Mouse (Mus musculus) myocyte (in vitro differentiated cells): ENCODE results near the gene Dnmbp. TPM values are rescaled to one million over a fixed set of nuclear protein-coding genes. Genes with fewer than 3 reads are reported as not detected.

Source experiments
- H3K27me3 ChIP-seq: one replicate; pipeline ENCODE4 v1.6.1; 2011; ENCODE audit not compliant: control insufficient read depth, insufficient read depth, insufficient read length
- H3K36me3 ChIP-seq: one replicate; pipeline ENCODE4 v1.6.1; 2011; ENCODE audit not compliant: control insufficient read depth, insufficient read depth
- H3K4me2 ChIP-seq: one replicate; pipeline ENCODE4 v1.6.1; 2011; ENCODE audit warnings: low read depth, control low read depth
- H3K4me3 ChIP-seq: one replicate; pipeline ENCODE4 v1.5.1; 2011; ENCODE audit warnings: mild to moderate bottlenecking, control low read depth, moderate library complexity
- H3K79me2 ChIP-seq: one replicate; pipeline ENCODE4 v1.6.1; 2011; ENCODE audit not compliant: control insufficient read depth, insufficient read depth
- H3ac ChIP-seq: one replicate; pipeline ENCODE4 v1.6.1; 2011; ENCODE audit not compliant: control insufficient read depth, insufficient read length
- CEBPB ChIP-seq: IDR thresholded peaks from 2 replicates; pipeline ENCODE4 v1.6.1; 2011; ENCODE audit warnings: mild to moderate bottlenecking, moderate library complexity; ENCODE audit not compliant: poor library complexity, insufficient read depth, severe bottlenecking
- E2F4 ChIP-seq: IDR thresholded peaks from one replicate; pipeline ENCODE4 v1.6.1; 2011; ENCODE audit warnings: mild to moderate bottlenecking, control low read depth, moderate library complexity; ENCODE audit not compliant: insufficient read depth
- MAX ChIP-seq: IDR thresholded peaks from one replicate; pipeline ENCODE4 v1.6.1; 2011; ENCODE audit warnings: low read depth, mild to moderate bottlenecking, control low read depth
- MYOD1 ChIP-seq, 3 experiments: IDR thresholded peaks; one replicate each; pipeline ENCODE4 v1.6.1; 2011; ENCODE audit warnings: control low read depth in 2 of 3, low read depth in 2 of 3, mild to moderate bottlenecking in 2 of 3, moderate library complexity in 1 of 3; ENCODE audit not compliant: insufficient read length in 2 of 3, control insufficient read depth in 1 of 3
- MYOG ChIP-seq, 3 experiments: IDR thresholded peaks; one replicate each; pipeline ENCODE4 v1.6.1; 2011; ENCODE audit warnings: control low read depth in 2 of 3, low read depth in 2 of 3, mild to moderate bottlenecking in 2 of 3; ENCODE audit not compliant: insufficient read length in 2 of 3, control insufficient read depth in 1 of 3, insufficient read depth in 1 of 3
- POLR2A ChIP-seq: IDR thresholded peaks from one replicate; pipeline ENCODE4 v1.6.1; 2011; ENCODE audit warnings: low read depth, mild to moderate bottlenecking, control low read depth, moderate library complexity; ENCODE audit not compliant: insufficient read length
- POLR2AphosphoS2 ChIP-seq: IDR thresholded peaks from one replicate; pipeline ENCODE4 v1.6.1; 2011; ENCODE audit warnings: low read depth, control low read depth; ENCODE audit not compliant: insufficient read length
- REST ChIP-seq: IDR thresholded peaks from one replicate; pipeline ENCODE4 v1.6.1; 2011; ENCODE audit warnings: mild to moderate bottlenecking, control low read depth, moderate library complexity; ENCODE audit not compliant: insufficient read depth, insufficient read length
- SRF ChIP-seq: IDR thresholded peaks from one replicate; pipeline ENCODE4 v1.6.1; 2011; ENCODE audit warnings: low read depth; ENCODE audit not compliant: control insufficient read depth, insufficient read length
- TCF12 ChIP-seq: IDR thresholded peaks from one replicate; pipeline ENCODE4 v1.6.1; 2011; ENCODE audit warnings: mild to moderate bottlenecking, control low read depth; ENCODE audit not compliant: poor library complexity, insufficient read depth, severe bottlenecking
- TCF3 ChIP-seq: IDR thresholded peaks from one replicate; pipeline ENCODE4 v1.6.1; 2011; ENCODE audit warnings: low read depth, control low read depth; ENCODE audit not compliant: insufficient read length
- USF1 ChIP-seq: IDR thresholded peaks from one replicate; pipeline ENCODE4 v1.6.1; 2011; ENCODE audit warnings: low read depth, mild to moderate bottlenecking, control low read depth, moderate library complexity
- polyA plus RNA-seq: library from polyadenylated mRNA; unstranded; fragments of >200 nt; fragmentation: generic; extraction: Trizol; gene quantifications from one replicate; pipeline ENCODE4 v1.2.1, GENCODE M21; 2012; ENCODE audit warnings: missing spikeins

Gene Dnmbp
- polyA plus RNA-seq, 1 experiment: 7.8 TPM

- Histone ChIP-seq H3K79me2 (peaks cover 5% of the 10 kb centered on the region), H3K4me3 (no peak overlapping the region), H3K27me3 (no peaks in the 10 kb centered on the region), H3ac (no peak overlapping the region), H3K4me2 (no peak overlapping the region), H3K36me3 (no peaks in the 10 kb centered on the region)
- TF ChIP-seq TCF12 (no peak), TCF3 (no peak), MAX (no peak), POLR2A (no peak), REST (no peak), POLR2AphosphoS2 (no peak), CEBPB (no peak), MYOG (IDR thresholded peaks at IDR 0.05; ENCODE audit: control insufficient read depth in 1 of 3, insufficient read depth in 1 of 3, insufficient read length in 2 of 3, low read depth in 2 of 3) (no peak), E2F4 (no peak), SRF (no peak), MYOD1 (IDR thresholded peaks at IDR 0.05; ENCODE audit: control insufficient read depth in 1 of 3, insufficient read length in 2 of 3, low read depth in 2 of 3) (no peak), USF1 (no peak)
Observed at GRCm38 (mm10) chr19:43919841-43920240, 20.1 kb downstream of the Dnmbp start.

DNA sequence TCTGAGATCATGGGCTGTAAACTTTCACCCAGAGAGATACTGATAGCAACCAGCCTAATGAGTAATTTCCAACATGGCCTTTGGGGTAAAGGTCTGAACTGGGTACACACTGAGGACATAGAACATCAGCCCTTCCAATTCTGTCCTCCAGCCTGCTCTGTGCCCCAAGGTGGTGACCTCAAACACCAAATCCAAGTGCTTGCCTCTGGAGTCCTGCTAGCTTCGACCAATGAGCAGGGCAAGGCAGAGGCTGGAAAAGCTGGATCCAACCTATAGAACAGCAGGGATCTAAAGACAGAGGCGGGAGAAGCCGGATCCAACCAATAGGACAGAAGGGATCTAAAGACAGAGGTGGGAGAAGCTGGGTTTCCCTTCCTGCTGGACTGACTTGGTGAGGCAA lies 21.2 kb downstream of the Dnmbp start:
- H3K79me2 ChIP-seq: peaks cover 5% of the 10 kb centered on the region
- TF ChIP-seq SRF (no peak), CEBPB (no peak)
- no peaks in the 10 kb centered on the region for H3K36me3 ChIP-seq
- no peak overlapping the region for H3K4me2 ChIP-seq
- no peak overlapping the region for H3ac ChIP-seq
- H3K4me3 ChIP-seq: no peak overlapping the region
- H3K27me3 ChIP-seq: no peaks in the 10 kb centered on the region

- H3K36me3 ChIP-seq: no peaks in the 10 kb centered on the region
- H3K4me3 ChIP-seq: no peak overlapping the region
- H3K4me2 ChIP-seq: no peak overlapping the region
- H3K27me3 ChIP-seq: no peaks in the 10 kb centered on the region
- TF ChIP-seq MYOD1 (IDR thresholded peaks at IDR 0.05; ENCODE audit: control insufficient read depth in 1 of 3, insufficient read length in 2 of 3, low read depth in 2 of 3) (no peak), USF1 (no peak), POLR2A (no peak), SRF (no peak), TCF3 (no peak), CEBPB (no peak), MYOG (IDR thresholded peaks at IDR 0.05; ENCODE audit: control insufficient read depth in 1 of 3, insufficient read depth in 1 of 3, insufficient read length in 2 of 3, low read depth in 2 of 3) (no peak), POLR2AphosphoS2 (no peak)
- H3ac ChIP-seq: no peak overlapping the region
- peaks cover 5% of the 10 kb centered on the region for H3K79me2 ChIP-seq
Observed at GRCm38 (mm10) chr19:43917763-43918162, 22.2 kb downstream of the Dnmbp start.

DNA sequence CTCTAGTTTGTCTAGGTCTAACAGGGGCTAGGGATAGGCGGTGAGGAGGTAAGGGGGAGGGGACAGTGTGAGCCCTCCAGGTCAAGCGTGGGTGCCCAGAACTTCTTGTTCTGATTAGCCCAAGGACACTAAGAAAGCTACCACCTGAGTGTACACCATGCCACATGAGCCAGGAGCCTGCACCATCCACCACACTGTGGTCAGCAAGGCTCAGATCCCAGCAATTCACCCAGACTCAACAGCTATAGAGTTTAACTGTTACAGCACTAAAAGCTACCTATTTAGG lies 22.6 kb downstream of the Dnmbp start:
- H3ac ChIP-seq: no peak overlapping the region
- peaks cover 5% of the 10 kb centered on the region for H3K79me2 ChIP-seq
- H3K36me3 ChIP-seq: no peaks in the 10 kb centered on the region
- no peak for TF ChIP-seq MYOG (IDR thresholded peaks at IDR 0.05; ENCODE audit: control insufficient read depth in 1 of 3, insufficient read depth in 1 of 3, insufficient read length in 2 of 3, low read depth in 2 of 3)
- TF ChIP-seq MYOD1 (IDR thresholded peaks at IDR 0.05; ENCODE audit: control insufficient read depth in 1 of 3, insufficient read length in 2 of 3, low read depth in 2 of 3): no peak
- TF ChIP-seq POLR2A: no peak
- TF ChIP-seq SRF: no peak
- no peak for TF ChIP-seq USF1
- TF ChIP-seq TCF12: no peak
- no peak for TF ChIP-seq REST
- no peak for TF ChIP-seq CEBPB
- TF ChIP-seq MAX: no peak
- no peak for TF ChIP-seq POLR2AphosphoS2
- no peak for TF ChIP-seq E2F4
- TF ChIP-seq TCF3: no peak
- H3K4me3 ChIP-seq: no peak overlapping the region
- no peaks in the 10 kb centered on the region for H3K27me3 ChIP-seq
- peak overlapping the region; percentile 69 for H3K4me2 ChIP-seq

DNA sequence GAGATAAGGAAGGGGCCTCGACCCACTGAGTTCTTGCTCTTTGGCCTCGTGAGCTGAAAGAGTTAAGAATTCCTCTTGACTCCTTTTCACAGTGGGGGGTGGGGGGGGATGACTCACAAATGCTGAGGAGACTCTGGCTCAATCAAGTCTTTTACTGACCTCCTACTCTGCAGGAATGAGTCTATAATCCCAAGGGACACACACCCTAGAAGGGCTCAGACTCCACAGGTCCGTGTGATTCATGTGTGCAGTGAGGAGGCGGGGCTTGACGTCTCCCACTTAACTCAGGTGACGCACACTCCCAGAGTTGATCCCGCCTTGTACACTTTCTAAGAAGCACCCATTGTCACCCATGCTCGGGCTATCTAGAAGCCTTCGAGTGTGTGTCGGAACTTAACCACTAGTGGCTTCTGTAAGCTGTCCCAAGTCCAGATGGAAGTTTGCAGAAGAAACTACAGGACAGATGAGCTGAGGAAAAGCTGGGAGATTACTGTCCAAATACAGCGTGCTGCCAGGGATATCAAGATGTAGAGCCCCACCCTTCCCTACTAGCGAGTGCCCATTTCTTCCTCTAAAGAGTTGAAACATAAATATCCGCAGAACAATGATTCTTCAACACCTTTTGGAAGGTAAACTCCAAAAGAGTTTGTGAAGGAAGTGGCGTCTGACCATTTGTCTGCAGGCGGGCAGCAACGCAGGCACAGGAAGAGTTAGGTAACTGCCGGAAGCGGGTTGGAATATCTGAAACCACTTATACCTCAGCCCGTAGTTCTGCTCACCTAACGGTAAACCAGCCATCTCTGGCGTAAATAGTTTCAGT lies 23.2 kb downstream of the Dnmbp start:
- no peak overlapping the region for H3ac ChIP-seq
- TF ChIP-seq TCF12 (no peak), POLR2A (no peak), CEBPB (no peak), USF1 (no peak), REST (no peak), SRF (no peak), TCF3 (no peak), E2F4 (no peak), MYOG (IDR thresholded peaks at IDR 0.05; ENCODE audit: control insufficient read depth in 1 of 3, insufficient read depth in 1 of 3, insufficient read length in 2 of 3, low read depth in 2 of 3) (no peak), MAX (no peak), POLR2AphosphoS2 (no peak), MYOD1 (IDR thresholded peaks at IDR 0.05; ENCODE audit: control insufficient read depth in 1 of 3, insufficient read length in 2 of 3, low read depth in 2 of 3) (no peak)
- H3K27me3 ChIP-seq: no peaks in the 10 kb centered on the region
- H3K4me2 ChIP-seq: peak overlapping the region; percentile 69
- peaks cover 5% of the 10 kb centered on the region for H3K79me2 ChIP-seq
- H3K36me3 ChIP-seq: no peaks in the 10 kb centered on the region
- no peak overlapping the region for H3K4me3 ChIP-seq
